10 mouse cellular contexts compared by ENCODE assay signal in the genomic region with DNA sequence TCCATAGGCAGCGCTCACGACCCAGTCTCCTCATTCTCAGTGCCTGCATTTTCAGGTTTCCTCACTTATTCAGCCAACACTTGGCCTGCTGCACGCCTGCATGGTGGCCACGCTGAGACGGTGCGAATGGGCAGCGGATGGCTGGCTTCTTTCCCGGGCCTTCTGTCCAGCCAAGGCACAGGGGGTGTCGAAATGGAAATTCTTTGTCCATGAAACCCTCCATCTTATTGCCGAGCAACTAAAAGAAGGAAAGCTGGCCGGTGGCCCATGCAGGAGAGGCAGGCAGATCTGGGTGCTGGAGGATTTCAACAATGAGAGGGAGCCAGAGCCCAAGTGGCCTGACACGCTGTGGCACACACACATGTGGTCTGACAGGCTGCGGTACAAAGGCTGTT. TPM values are rescaled to one million over a fixed set of nuclear protein-coding genes. Genes with fewer than 3 reads are reported as not detected.
DNase-seq lines count a peak whose midpoint lies in the region; ATAC-seq lines count a peak whose summit lies in the region.
"Had no signal": no experiment of that assay in that cellular context is flagged by ENCODE, and none has a peak within 500 bp of the region (broad histone marks: within the 10 kb centered on the region; RNA-seq: fewer than 3 reads in every experiment).

No protein-coding gene starts in this region.

- H3K27ac ChIP-seq in forebrain, embryonic 11.5 days (ENCODE audit: low read depth, low read length) = peak overlapping the region; percentile 54
- no peak overlapping the region for H3K27ac ChIP-seq in lung, embryonic 16.5 days (ENCODE audit: low read length)
- H3K27ac ChIP-seq: embryonic facial prominence, embryonic 13.5 days had no signal

- no peak overlapping the region for H3K4me3 ChIP-seq in forebrain, embryonic 11.5 days (ENCODE audit: low read depth, low read length)
- no peak overlapping the region for H3K4me3 ChIP-seq in lung, embryonic 16.5 days (ENCODE audit: low read length)
- H3K4me3 ChIP-seq: embryonic facial prominence, embryonic 13.5 days had no signal

- intact Hi-C loops in heart, postnatal 14 days (cut with DNase I) = no loop called here

- DNase-seq in ovary, adult 18-20 months (ENCODE audit: low spot score) = peak; percentile 38
- DNase-seq in ovary, postnatal 10 days (ENCODE audit: low spot score) = no peak
- no peak for DNase-seq in forebrain, embryonic 11.5 days (ENCODE audit: low spot score)
- peak; percentile 76 to 79 for DNase-seq in heart, postnatal 14 days
- DNase-seq in skeletal muscle tissue, adult 2 months (ENCODE audit: low read depth, low spot score) = peak; percentile 48
- no peak for DNase-seq in kidney, adult 9 months
- DNase-seq in T-cell, adult 2 months (ENCODE audit: low spot score) = no peak

- H3K9ac ChIP-seq in forebrain, embryonic 11.5 days (ENCODE audit: low read length) = peak overlapping the region; percentile 10
- H3K9ac ChIP-seq in lung, embryonic 16.5 days (ENCODE audit: low read length) = no peak overlapping the region
- H3K9ac ChIP-seq: embryonic facial prominence, embryonic 13.5 days had no signal

- ATAC-seq in forebrain, embryonic 11.5 days (replicated peaks; ENCODE audit: low FRiP score) = 0 out of 2 replicates have a peak, but pooled peaks have one; percentile 11
- ATAC-seq in lung, embryonic 16.5 days (ENCODE audit: low read depth) = peak; percentile 51

- H3K9me3 ChIP-seq in forebrain, embryonic 11.5 days (ENCODE audit: control insufficient read depth, low read length) = no peaks in the 10 kb centered on the region
- peaks cover 2% of the 10 kb centered on the region; the same call in 1 of the 2 replicates for H3K9me3 ChIP-seq in lung, embryonic 16.5 days (ENCODE audit: control insufficient read depth, low read length)
- H3K9me3 ChIP-seq: embryonic facial prominence, embryonic 13.5 days; G1E had no signal

- H3K36me3 ChIP-seq in forebrain, embryonic 11.5 days (ENCODE audit: control insufficient read depth, insufficient read depth, low read length) = no peaks in the 10 kb centered on the region
- H3K36me3 ChIP-seq in lung, embryonic 16.5 days (ENCODE audit: control insufficient read depth, insufficient read depth, low read length) = no peaks in the 10 kb centered on the region
- H3K36me3 ChIP-seq: embryonic facial prominence, embryonic 13.5 days had no signal

- 73% methylated on average over 13 of the region's 13 CpGs for WGBS in forebrain, embryonic 11.5 days
- 69% methylated on average over 13 of the region's 13 CpGs for WGBS in lung, embryonic 16.5 days

- H3K27me3 ChIP-seq in forebrain, embryonic 11.5 days (ENCODE audit: control insufficient read depth, insufficient read depth, low read length) = no peaks in the 10 kb centered on the region
- no peaks in the 10 kb centered on the region for H3K27me3 ChIP-seq in lung, embryonic 16.5 days (ENCODE audit: control insufficient read depth, insufficient read depth, low read depth, low read length)
- H3K27me3 ChIP-seq: embryonic facial prominence, embryonic 13.5 days had no signal

- no peak overlapping the region for H3K4me2 ChIP-seq in forebrain, embryonic 11.5 days (ENCODE audit: low read depth, low read length, severe bottlenecking)
- H3K4me2 ChIP-seq in lung, embryonic 16.5 days (ENCODE audit: low read depth, low read length) = no peak overlapping the region
- H3K4me2 ChIP-seq: embryonic facial prominence, embryonic 13.5 days had no signal

- peaks cover 6% of the 10 kb centered on the region; the same call in 1 of the 2 replicates for H3K4me1 ChIP-seq in forebrain, embryonic 11.5 days (replicated peaks; ENCODE audit: control insufficient read depth, insufficient read depth, low read length)
- H3K4me1 ChIP-seq in lung, embryonic 16.5 days (replicated peaks; ENCODE audit: control insufficient read depth, insufficient read depth, low read length) = no peaks in the 10 kb centered on the region; the same call in 1 of the 2 replicates
- H3K4me1 ChIP-seq: embryonic facial prominence, embryonic 13.5 days had no signal

RNA-seq across cellular contexts. Expression of gene Fank1, which starts 10.8 kb away (rescaled TPM):
- polyA plus RNA-seq in forebrain, embryonic 11.5 days (2014; fragmentation: Nextera tagmentation; extraction: Ambion mirVana) = 1.5 and 1.7 TPM in 2 replicates
- under 1 TPM in 1 of 2 experiments, not detected in 1; 0.50 TPM for total RNA-seq in heart, postnatal 14 days (2021)
- polyA plus RNA-seq in lung, embryonic 16.5 days (2015; fragmentation: Nextera tagmentation; extraction: Ambion mirVana) = 2.7 and 3.1 TPM in 2 replicates
- total RNA-seq: G1E had no signal
- polyA plus RNA-seq: G1E had no signal

RNA-seq across cellular contexts. Expression of gene Dhx32, which starts 16.7 kb away (rescaled TPM):
- 75.4 and 78.6 TPM in 2 replicates for polyA plus RNA-seq in forebrain, embryonic 11.5 days (2014; fragmentation: Nextera tagmentation; extraction: Ambion mirVana)
- 10 to 100 TPM; 32.3 to 33.7 TPM for total RNA-seq in heart, postnatal 14 days (2021)
- polyA plus RNA-seq in lung, embryonic 16.5 days (2015; fragmentation: Nextera tagmentation; extraction: Ambion mirVana) = 27.7 and 29.2 TPM in 2 replicates

RNA-seq across cellular contexts. Expression of gene Uros, which starts 56.0 kb away (rescaled TPM):
- 37.6 and 39.0 TPM in 2 replicates for polyA plus RNA-seq in forebrain, embryonic 11.5 days (2014; fragmentation: Nextera tagmentation; extraction: Ambion mirVana)
- total RNA-seq in heart, postnatal 14 days (2021) = 10 to 100 TPM; 17.3 to 21.7 TPM
- polyA plus RNA-seq in lung, embryonic 16.5 days (2015; fragmentation: Nextera tagmentation; extraction: Ambion mirVana) = 25.9 and 30.7 TPM in 2 replicates

RNA-seq across cellular contexts. Expression of gene Bccip, which starts 56.7 kb away (rescaled TPM):
- polyA plus RNA-seq in forebrain, embryonic 11.5 days (2014; fragmentation: Nextera tagmentation; extraction: Ambion mirVana) = 171 and 180 TPM in 2 replicates
- total RNA-seq in heart, postnatal 14 days (2021) = 10 to 100 TPM; 48.9 to 50.7 TPM
- 147 and 151 TPM in 2 replicates for polyA plus RNA-seq in lung, embryonic 16.5 days (2015; fragmentation: Nextera tagmentation; extraction: Ambion mirVana)

Comparison
In these comparisons a context has a peak if more than half of its experiments do, and no peak if none do; other contexts are left out.
1. DNase-seq: peak in ovary, adult 18-20 months (single experiment), heart, postnatal 14 days (2 of 2) and skeletal muscle tissue, adult 2 months (single experiment); none in ovary, postnatal 10 days (single experiment), forebrain, embryonic 11.5 days (single experiment), kidney, adult 9 months (single experiment) and T-cell, adult 2 months (single experiment).